Mouse (Mus musculus) lung, adult 2 months (tissue): ENCODE measurements around the gene Lsamp.

Experiments
- CTCF ChIP-seq: fragments of 200-500 bp; IDR thresholded peaks from 2 replicates; pipeline ENCODE4 v1.5.1; 2011; ENCODE audit warnings: mild to moderate bottlenecking, low read length, control low read depth; ENCODE audit not compliant: insufficient read depth
- POLR2A ChIP-seq: fragments of 200-500 bp; IDR thresholded peaks from 2 replicates; pipeline ENCODE4 v1.6.1; 2011; ENCODE audit warnings: low read depth, mild to moderate bottlenecking, control low read depth, low read length, borderline replicate concordance; ENCODE audit errors: extremely low read depth

DNA sequence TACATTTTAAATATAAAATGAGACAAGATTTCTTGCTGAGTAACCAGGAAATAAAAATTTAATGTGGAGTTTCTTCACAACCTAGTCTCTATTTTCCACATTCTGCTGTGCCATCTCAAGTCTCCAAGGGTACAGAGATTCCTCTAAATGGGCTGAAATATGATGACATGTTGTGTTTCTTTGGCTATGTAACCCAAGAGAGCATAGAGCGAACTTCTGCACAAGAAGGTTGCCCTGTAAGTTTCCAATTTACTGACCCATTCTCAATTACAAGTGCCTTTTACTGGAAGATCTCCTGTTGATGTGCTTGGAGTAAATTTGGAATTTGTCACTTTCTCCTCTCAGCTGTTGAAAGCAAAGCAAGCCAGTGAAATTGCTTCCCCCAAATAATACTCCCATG lies 571.4 kb downstream of the Lsamp start:
- TF ChIP-seq CTCF, result no peak
- TF ChIP-seq POLR2A, result no peak
